Mouse (Mus musculus): Measurements from ENCODE around the gene Ergic1. TPM values are rescaled to one million over a fixed set of nuclear protein-coding genes. Genes with fewer than 3 reads are reported as not detected.

Gene Ergic1
- 89.5 and 96.1 TPM in 2 replicates for polyA plus RNA-seq (2014; fragmentation: Nextera tagmentation; extraction: Ambion mirVana)

GRCm38 (mm10) chr17:26561290-26561640, at the start of gene Ergic1:
Gene Ergic1, plus strand, starts transcription at chr17:26561489.
- peak within 1 kb of the TSS; percentile 72 for H3K9ac ChIP-seq (ENCODE audit: low read depth, low read length)
- peak; percentile 93 for ATAC-seq (replicated peaks; ENCODE audit: low FRiP score)
- H3K4me2 ChIP-seq, result peak within 1 kb of the TSS; percentile 85
- DNase-seq (ENCODE audit: low spot score), result peak; percentile 89
- H3K9me3 ChIP-seq (ENCODE audit: control insufficient read depth, low read length), result no peaks in the 10 kb centered on the region
- no peaks in the 10 kb centered on the region for H3K27me3 ChIP-seq (replicated peaks; ENCODE audit: control insufficient read depth, insufficient read depth, low read length)
- peak within 1 kb of the TSS; percentile 44 for H3K27ac ChIP-seq (ENCODE audit: low read depth, low read length)
- peaks cover 24% of the 10 kb centered on the region for H3K4me1 ChIP-seq (replicated peaks; ENCODE audit: control insufficient read depth, insufficient read depth, low read length)
- WGBS, result 0% methylated on average over 33 of the region's 36 CpGs
- H3K4me3 ChIP-seq (ENCODE audit: low read depth, low read length), result peak within 1 kb of the TSS; percentile 87
- peaks cover 2% of the 10 kb centered on the region; the same call in 1 of the 2 replicates for H3K36me3 ChIP-seq (ENCODE audit: control insufficient read depth, insufficient read depth, low read length)

GRCm38 (mm10) chr17:26511816-26512774, 49.2 kb upstream of the Ergic1 start:
- no peak for ATAC-seq (replicated peaks; ENCODE audit: low FRiP score)
- Histone ChIP-seq H3K4me2 (no peak overlapping the region), H3K9me3 (ENCODE audit: control insufficient read depth, low read length) (no peaks in the 10 kb centered on the region), H3K27me3 (replicated peaks; ENCODE audit: control insufficient read depth, insufficient read depth, low read length) (no peaks in the 10 kb centered on the region), H3K36me3 (ENCODE audit: control insufficient read depth, insufficient read depth, low read length) (no peaks in the 10 kb centered on the region), H3K4me3 (ENCODE audit: low read depth, low read length) (no peak overlapping the region), H3K4me1 (replicated peaks; ENCODE audit: control insufficient read depth, insufficient read depth, low read length) (peaks cover 66% of the 10 kb centered on the region), H3K9ac (ENCODE audit: low read depth, low read length) (peak overlapping the region; percentile 30; the same call in 1 of the 2 replicates), H3K27ac (ENCODE audit: low read depth, low read length) (peak overlapping the region; percentile 74)
- no peak for DNase-seq (ENCODE audit: low spot score)
- 63% methylated on average over 7 of the region's 7 CpGs for WGBS

GRCm38 (mm10) chr17:26512961-26513360, 48.3 kb upstream of the Ergic1 start:
- peaks cover 65% of the 10 kb centered on the region for H3K4me1 ChIP-seq (replicated peaks; ENCODE audit: control insufficient read depth, insufficient read depth, low read length)
- ATAC-seq (replicated peaks; ENCODE audit: low FRiP score) (no peak), DNase-seq (ENCODE audit: low spot score) (no peak)
- peak overlapping the region; percentile 74 for H3K27ac ChIP-seq (ENCODE audit: low read depth, low read length)
- H3K4me2 ChIP-seq, result no peak overlapping the region
- no peaks in the 10 kb centered on the region for H3K36me3 ChIP-seq (ENCODE audit: control insufficient read depth, insufficient read depth, low read length)
- H3K4me3 ChIP-seq (ENCODE audit: low read depth, low read length), result no peak overlapping the region
- H3K27me3 ChIP-seq (replicated peaks; ENCODE audit: control insufficient read depth, insufficient read depth, low read length), result no peaks in the 10 kb centered on the region
- no peak overlapping the region; the same call in 1 of the 2 replicates for H3K9ac ChIP-seq (ENCODE audit: low read depth, low read length)
- 71% methylated on average over 7 of the region's 7 CpGs for WGBS
- no peaks in the 10 kb centered on the region for H3K9me3 ChIP-seq (ENCODE audit: control insufficient read depth, low read length)

GRCm38 (mm10) chr17:26513459-26514290, 47.6 kb upstream of the Ergic1 start:
- Histone ChIP-seq H3K4me3 (ENCODE audit: low read depth, low read length) (no peak overlapping the region), H3K27me3 (replicated peaks; ENCODE audit: control insufficient read depth, insufficient read depth, low read length) (no peaks in the 10 kb centered on the region), H3K4me1 (replicated peaks; ENCODE audit: control insufficient read depth, insufficient read depth, low read length) (peaks cover 65% of the 10 kb centered on the region), H3K36me3 (ENCODE audit: control insufficient read depth, insufficient read depth, low read length) (no peaks in the 10 kb centered on the region), H3K4me2 (peak overlapping the region; percentile 36; the same call in 1 of the 2 replicates), H3K9ac (ENCODE audit: low read depth, low read length) (peak overlapping the region; percentile 47), H3K27ac (ENCODE audit: low read depth, low read length) (peak overlapping the region; percentile 74), H3K9me3 (ENCODE audit: control insufficient read depth, low read length) (no peaks in the 10 kb centered on the region)
- no peak for ATAC-seq (replicated peaks; ENCODE audit: low FRiP score)
- 72% methylated on average over 6 of the region's 6 CpGs for WGBS
- no peak for DNase-seq (ENCODE audit: low spot score)

GRCm38 (mm10) chr17:26514581-26515030, 46.7 kb upstream of the Ergic1 start:
- Histone ChIP-seq H3K4me3 (ENCODE audit: low read depth, low read length) (no peak overlapping the region), H3K9ac (ENCODE audit: low read depth, low read length) (peak overlapping the region; percentile 55), H3K9me3 (ENCODE audit: control insufficient read depth, low read length) (no peaks in the 10 kb centered on the region), H3K36me3 (ENCODE audit: control insufficient read depth, insufficient read depth, low read length) (no peaks in the 10 kb centered on the region), H3K4me2 (peak overlapping the region; percentile 36), H3K27ac (ENCODE audit: low read depth, low read length) (peak overlapping the region; percentile 83), H3K4me1 (replicated peaks; ENCODE audit: control insufficient read depth, insufficient read depth, low read length) (peaks cover 62% of the 10 kb centered on the region), H3K27me3 (replicated peaks; ENCODE audit: control insufficient read depth, insufficient read depth, low read length) (no peaks in the 10 kb centered on the region)
- no peak for DNase-seq (ENCODE audit: low spot score)
- WGBS, result 37% methylated on average over 3 of the region's 3 CpGs
- ATAC-seq (replicated peaks; ENCODE audit: low FRiP score), result peak; percentile 89

- DNase-seq (ENCODE audit: low spot score) (no peak), ATAC-seq (replicated peaks; ENCODE audit: low FRiP score) (no peak)
- Histone ChIP-seq H3K9me3 (ENCODE audit: control insufficient read depth, low read length) (no peaks in the 10 kb centered on the region), H3K27me3 (replicated peaks; ENCODE audit: control insufficient read depth, insufficient read depth, low read length) (no peaks in the 10 kb centered on the region), H3K9ac (ENCODE audit: low read depth, low read length) (no peak overlapping the region), H3K4me2 (no peak overlapping the region), H3K27ac (ENCODE audit: low read depth, low read length) (peak overlapping the region; percentile 83; the same call in 1 of the 2 replicates), H3K36me3 (ENCODE audit: control insufficient read depth, insufficient read depth, low read length) (no peaks in the 10 kb centered on the region), H3K4me1 (replicated peaks; ENCODE audit: control insufficient read depth, insufficient read depth, low read length) (peaks cover 53% of the 10 kb centered on the region), H3K4me3 (ENCODE audit: low read depth, low read length) (no peak overlapping the region)
- WGBS, result 89% methylated on average over 4 of the region's 4 CpGs
These were observed 45.6 kb upstream of the Ergic1 start for GRCm38 (mm10) chr17:26515675-26516074.

- Histone ChIP-seq H3K27ac (ENCODE audit: low read depth, low read length) (no peak overlapping the region), H3K9me3 (ENCODE audit: control insufficient read depth, low read length) (no peaks in the 10 kb centered on the region), H3K4me2 (no peak overlapping the region), H3K27me3 (replicated peaks; ENCODE audit: control insufficient read depth, insufficient read depth, low read length) (no peaks in the 10 kb centered on the region), H3K36me3 (ENCODE audit: control insufficient read depth, insufficient read depth, low read length) (no peaks in the 10 kb centered on the region), H3K4me3 (ENCODE audit: low read depth, low read length) (no peak overlapping the region), H3K9ac (ENCODE audit: low read depth, low read length) (no peak overlapping the region), H3K4me1 (replicated peaks; ENCODE audit: control insufficient read depth, insufficient read depth, low read length) (peaks cover 28% of the 10 kb centered on the region)
- DNase-seq (ENCODE audit: low spot score) (no peak), ATAC-seq (replicated peaks; ENCODE audit: low FRiP score) (no peak)
- 84% methylated on average over 3 of the region's 3 CpGs for WGBS
These were observed 43.0 kb upstream of the Ergic1 start for GRCm38 (mm10) chr17:26518306-26518705.

GRCm38 (mm10) chr17:26522711-26523110, 38.6 kb upstream of the Ergic1 start:
- H3K27me3 ChIP-seq (replicated peaks; ENCODE audit: control insufficient read depth, insufficient read depth, low read length), result no peaks in the 10 kb centered on the region
- no peaks in the 10 kb centered on the region for H3K36me3 ChIP-seq (ENCODE audit: control insufficient read depth, insufficient read depth, low read length)
- WGBS, result 76% methylated on average over 4 of the region's 4 CpGs
- DNase-seq (ENCODE audit: low spot score) (no peak), ATAC-seq (replicated peaks; ENCODE audit: low FRiP score) (no peak)
- no peaks in the 10 kb centered on the region; the same call in 1 of the 2 replicates for H3K4me1 ChIP-seq (replicated peaks; ENCODE audit: control insufficient read depth, insufficient read depth, low read length)
- H3K4me3 ChIP-seq (ENCODE audit: low read depth, low read length), result no peak overlapping the region
- H3K9ac ChIP-seq (ENCODE audit: low read depth, low read length), result no peak overlapping the region
- no peak overlapping the region for H3K4me2 ChIP-seq
- no peaks in the 10 kb centered on the region for H3K9me3 ChIP-seq (ENCODE audit: control insufficient read depth, low read length)
- H3K27ac ChIP-seq (ENCODE audit: low read depth, low read length), result no peak overlapping the region

All from liver, embryonic 11.5 days (tissue).